Mouse (Mus musculus): ENCODE data around the gene Arhgef11.
A peak's percentile ranks its signal among the peaks of the same experiment; 100 is the strongest.

Arhgef11 gene

DNA sequence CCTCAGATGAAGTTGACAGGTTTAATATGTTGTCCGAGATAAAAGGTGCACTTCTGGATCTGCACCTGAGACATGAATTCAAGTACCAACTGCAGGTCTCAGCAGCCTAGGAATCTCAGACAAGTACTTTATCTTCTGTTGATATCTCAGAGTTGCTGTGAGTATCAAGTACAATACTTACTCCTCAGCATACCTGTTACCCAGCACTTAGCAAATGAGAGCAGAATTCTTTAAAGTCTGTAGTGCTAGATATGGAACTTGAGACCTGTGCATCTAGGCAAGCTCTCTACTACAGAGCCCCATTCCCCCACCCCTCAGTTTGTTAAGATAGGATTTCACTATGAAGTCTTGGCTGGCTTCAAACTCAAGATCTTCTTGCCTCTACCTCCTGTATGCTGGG lies 43.9 kb downstream of the Arhgef11 start:
- DNase-seq (ENCODE audit: low read depth in 1 of 2, low spot score in 2 of 2), result no peak

DNA sequence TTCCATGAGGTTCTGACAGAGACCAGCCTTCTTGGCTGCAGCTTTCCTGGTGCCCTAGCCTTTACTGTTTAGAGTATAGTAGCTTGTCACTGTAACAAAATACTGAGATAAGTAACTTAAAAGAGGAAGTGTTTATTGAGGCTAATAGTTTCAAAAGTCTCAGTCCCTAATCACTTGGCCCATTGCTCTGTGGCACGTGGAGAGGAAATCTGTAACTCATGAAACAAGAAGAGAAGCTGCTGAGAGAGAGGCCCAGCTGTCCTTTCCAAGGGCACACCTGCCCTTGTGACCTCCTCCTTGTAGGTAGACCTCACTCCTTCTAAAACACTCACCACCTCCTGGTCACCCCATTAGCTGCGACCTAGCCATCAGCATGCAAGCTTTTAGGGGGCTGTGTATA lies 101.2 kb downstream of the Arhgef11 start:
- DNase-seq (ENCODE audit: low read depth in 1 of 2, low spot score in 2 of 2), result no peak

DNA sequence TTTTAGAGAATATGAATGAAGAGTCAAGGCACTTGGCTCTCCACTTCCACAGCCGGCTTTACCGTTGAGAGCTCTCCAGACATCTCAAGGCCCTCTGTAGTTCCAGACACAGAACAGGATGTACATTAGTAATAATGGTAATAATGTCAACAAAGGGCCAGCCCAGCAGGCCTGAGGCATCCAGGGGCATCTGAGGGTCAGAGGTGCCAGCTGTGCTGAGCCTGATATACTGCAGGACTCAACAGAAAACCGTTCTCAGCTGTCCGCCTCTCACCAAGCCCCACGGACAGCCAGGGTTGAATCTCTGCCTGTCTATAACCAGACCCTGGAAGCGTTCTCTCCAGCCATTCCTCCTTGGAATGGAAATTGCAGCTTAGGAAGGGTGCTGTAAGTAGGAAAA lies 107.2 kb downstream of the Arhgef11 start:
- no peak for DNase-seq (ENCODE audit: low read depth in 1 of 2, low spot score in 2 of 2)

DNA sequence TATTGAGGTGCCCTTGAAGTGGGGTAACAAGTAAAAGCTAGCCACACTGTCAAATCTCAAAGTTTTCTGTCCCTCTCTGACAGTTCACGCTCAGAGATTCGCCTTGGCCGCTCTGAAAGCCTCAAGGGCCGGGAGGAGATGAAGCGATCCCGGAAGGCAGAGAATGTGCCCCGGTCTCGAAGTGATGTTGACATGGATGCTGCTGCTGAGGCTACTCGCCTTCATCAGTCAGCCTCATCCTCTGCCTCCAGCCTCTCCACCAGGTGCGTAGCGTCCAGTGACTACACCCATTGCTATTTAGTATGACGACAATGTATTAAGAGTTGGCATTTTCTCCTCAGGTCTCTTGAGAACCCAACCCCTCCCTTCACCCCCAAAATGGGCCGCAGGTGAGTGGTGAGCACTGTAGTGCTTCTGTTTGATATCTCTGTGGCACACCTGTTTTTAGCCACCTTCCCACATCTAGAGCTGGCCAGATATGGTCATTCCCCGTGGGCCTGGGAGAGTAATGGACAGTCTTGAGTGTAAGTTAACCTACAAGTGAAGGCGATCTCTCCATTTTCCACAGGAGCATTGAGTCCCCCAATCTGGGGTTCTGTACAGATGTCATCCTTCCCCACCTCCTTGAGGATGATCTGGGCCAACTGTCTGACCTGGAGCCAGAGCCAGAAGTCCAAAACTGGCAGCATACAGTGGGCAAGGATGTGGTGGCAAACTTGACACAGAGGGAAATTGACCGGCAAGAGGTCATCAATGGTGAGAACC lies 108.2 kb downstream of the Arhgef11 start:
- no peak for DNase-seq (ENCODE audit: low read depth in 1 of 2, low spot score in 2 of 2)

DNA sequence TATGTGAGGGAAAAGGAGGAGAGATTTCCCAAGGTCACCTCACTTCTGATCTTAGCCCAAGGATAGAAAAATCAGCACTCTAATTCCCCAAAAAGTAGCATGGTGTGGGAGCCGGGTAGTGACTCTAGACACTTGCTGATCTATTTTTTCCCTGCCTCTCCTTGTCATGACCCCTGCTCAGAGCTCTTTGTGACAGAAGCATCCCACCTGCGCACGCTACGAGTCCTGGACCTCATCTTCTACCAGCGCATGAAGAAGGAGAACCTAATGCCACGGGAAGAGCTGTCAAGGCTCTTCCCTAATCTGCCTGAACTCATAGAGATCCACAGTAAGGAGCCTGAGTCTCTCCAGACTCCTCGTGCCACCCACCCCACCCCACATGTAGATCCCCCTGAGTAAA lies 108.8 kb downstream of the Arhgef11 start:
- no peak for DNase-seq (ENCODE audit: low read depth in 1 of 2, low spot score in 2 of 2)

DNA sequence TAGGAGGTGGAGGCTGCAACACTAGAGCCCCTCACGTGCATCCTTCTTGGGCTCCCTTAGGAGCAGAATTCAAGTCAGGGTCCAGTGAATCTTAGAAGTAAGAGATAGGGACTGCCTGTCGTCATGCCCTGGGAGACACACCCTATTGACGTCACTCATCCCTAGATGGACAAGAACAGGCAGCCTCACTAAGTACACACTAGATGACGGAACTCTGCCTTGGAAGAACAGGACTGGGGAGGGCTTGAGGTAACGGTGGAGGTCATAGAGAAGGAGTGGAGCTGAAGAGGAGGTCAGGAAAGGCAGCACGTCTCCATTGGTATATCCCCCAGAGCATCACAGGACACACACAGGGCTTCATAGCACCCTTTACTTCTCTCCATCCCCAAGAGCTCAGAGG lies 111.3 kb downstream of the Arhgef11 start:
- no peak for DNase-seq (ENCODE audit: low read depth in 1 of 2, low spot score in 2 of 2)

DNA sequence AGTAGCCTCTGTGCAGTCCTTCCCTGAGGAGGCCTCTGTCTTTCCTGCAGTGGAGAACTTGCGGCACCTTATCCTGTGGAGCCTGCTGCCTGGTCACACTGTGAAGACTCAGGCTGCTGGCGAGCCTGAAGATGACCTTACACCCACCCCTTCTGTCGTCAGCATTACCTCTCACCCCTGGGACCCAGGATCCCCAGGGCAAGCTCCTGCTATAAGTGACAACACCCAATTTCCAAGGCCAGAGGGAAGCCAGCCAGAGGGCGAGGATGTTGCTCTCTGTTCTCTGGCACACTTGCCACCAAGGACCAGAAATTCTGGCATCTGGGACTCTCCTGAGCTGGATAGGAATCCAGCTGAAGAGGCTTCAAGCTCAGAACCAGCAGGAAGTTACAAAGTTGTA lies 115.7 kb downstream of the Arhgef11 start:
- no peak for DNase-seq (ENCODE audit: low read depth in 1 of 2, low spot score in 2 of 2)

DNA sequence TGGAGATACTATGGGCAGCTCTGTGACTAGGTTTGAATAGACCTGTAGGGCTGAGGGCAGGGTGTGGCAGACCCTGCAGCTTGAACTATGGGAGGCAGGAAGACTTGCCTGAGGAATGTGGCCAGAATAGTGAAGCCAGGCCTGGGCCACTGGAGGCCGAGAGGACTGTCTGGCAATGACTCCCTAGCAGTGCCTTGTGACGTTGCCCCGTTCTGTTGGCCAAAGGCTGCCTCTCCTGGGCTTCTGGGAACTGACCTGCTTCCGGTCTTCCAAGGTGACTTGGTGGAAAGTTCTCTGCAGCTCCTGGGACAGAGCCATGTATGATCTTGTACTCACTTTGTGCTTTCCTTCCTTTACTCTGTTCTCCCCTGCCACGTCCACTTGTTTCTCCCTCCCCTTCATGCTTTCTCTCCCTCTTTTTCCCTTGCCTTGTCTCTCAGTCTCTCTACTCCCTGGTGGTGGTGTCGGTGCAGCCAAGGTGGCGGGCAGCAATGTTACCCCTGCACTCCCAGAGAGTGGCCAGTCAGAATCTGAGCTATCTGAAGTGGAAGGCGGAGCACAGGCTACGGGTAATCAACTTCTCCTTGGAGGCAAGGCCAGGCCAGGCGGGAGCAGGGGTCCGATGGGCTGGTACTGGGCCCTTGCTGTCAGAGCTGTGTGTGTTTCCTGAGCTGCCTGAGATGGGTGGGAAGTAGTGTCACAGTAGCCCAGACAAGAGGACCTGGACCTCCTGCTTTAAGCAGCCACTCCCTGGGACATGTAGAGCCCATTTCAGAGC lies 116.8 kb downstream of the Arhgef11 start:
- DNase-seq (ENCODE audit: low read depth in 1 of 2, low spot score in 2 of 2), result no peak

DNA sequence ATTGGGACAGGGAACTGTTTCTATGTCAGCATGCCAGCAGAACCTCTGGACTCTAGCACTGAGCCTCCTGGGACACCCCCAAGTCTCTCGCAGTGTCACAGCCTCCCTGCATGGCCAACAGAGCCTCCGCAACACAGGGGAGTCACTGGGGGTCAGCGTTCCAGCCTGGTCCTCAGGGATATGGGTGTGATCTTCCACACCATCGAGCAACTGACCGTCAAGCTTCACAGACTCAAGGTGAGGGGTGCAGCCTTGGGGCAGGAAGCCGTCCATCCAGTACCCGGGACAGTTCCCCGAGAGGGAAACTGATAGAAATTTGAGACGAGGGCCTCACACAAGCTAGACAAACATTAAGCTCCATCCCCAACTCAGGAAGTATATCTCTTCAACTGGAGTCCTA lies 118.0 kb downstream of the Arhgef11 start:
- DNase-seq (ENCODE audit: low read depth in 1 of 2, low spot score in 2 of 2), result no peak

DNA sequence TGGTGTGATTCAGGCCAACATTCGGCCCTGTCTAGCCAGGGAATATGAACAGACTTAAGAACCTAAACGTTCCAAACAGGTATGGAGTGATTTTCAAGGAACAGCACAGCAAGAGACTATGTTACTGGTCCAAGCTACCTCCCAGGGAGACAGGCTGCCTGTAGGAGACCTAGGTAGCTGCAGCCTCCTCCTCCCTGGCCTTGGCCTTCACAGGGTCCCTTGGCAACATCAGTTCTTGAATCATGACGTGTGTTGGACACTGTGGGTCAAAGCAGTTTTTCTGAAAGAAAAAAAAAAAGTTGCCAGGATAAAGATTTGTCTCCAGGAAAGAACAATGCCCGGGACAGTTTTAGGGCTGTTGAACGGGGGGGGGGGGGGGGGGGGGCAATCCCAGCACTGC lies 121.5 kb downstream of the Arhgef11 start:
- no peak for DNase-seq (ENCODE audit: low read depth in 1 of 2, low spot score in 2 of 2)

DNA sequence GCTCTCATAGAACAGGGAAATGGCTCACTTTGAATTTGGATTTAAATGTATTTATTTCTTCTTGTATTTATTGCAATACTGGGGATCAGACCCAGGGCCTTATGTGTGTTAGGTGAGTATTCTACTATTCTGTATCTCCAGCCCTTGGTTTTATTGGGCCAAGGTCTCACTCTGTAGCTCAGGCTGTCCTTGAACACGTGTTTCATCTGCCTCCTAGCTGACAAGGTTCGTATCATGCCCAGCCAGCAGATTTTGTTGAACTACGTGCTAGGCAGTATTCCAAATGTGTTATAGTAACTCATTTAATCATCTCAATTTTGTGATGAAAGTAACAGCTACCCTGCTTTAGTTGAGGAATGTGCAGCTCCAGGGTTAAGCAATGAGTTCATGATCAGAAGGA lies 124.7 kb downstream of the Arhgef11 start:
- DNase-seq (ENCODE audit: low read depth in 1 of 2, low spot score in 2 of 2), result no peak

DNA sequence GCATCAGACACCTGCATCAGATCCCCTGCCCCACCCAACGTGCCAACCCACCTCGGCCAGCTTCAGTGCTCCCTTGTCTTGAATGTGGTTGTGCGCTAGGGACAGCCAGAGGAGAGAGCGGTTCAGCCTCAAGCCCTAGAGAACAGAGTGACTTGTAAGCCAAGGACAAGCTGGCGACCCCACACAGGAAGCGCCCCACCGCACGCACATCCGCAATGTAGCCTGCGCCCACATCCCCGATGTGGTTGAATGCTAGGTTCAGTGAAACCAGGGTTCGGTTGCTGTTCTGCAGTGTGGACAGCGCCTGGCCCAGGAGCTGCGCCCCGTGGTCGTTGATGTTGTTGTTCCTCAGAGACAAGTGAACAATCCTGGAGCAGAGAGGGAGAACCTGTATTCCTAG lies 125.4 kb downstream of the Arhgef11 start:
- DNase-seq (ENCODE audit: low read depth in 1 of 2, low spot score in 2 of 2), result no peak

DNA sequence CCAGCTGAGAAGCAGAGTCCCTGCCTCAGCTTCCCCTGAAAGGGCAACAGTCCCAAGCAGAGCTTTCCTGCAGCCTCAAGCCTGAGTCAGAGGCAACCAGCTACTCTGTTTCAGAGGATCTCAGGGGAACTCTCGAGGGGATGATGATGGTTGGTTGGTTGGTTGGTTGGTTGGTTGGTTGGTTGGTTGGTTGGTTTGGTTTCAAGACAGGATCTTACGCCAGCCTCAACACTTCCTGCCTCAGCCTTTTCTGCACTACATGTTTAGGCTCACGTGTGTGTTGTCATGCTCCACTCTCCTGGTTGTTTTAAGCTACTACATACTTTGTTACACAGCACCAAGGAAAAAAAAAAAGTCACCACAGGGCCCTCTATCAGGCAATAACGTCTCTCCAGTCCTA lies 126.6 kb downstream of the Arhgef11 start:
- no peak for DNase-seq (ENCODE audit: low read depth in 1 of 2, low spot score in 2 of 2)

DNA sequence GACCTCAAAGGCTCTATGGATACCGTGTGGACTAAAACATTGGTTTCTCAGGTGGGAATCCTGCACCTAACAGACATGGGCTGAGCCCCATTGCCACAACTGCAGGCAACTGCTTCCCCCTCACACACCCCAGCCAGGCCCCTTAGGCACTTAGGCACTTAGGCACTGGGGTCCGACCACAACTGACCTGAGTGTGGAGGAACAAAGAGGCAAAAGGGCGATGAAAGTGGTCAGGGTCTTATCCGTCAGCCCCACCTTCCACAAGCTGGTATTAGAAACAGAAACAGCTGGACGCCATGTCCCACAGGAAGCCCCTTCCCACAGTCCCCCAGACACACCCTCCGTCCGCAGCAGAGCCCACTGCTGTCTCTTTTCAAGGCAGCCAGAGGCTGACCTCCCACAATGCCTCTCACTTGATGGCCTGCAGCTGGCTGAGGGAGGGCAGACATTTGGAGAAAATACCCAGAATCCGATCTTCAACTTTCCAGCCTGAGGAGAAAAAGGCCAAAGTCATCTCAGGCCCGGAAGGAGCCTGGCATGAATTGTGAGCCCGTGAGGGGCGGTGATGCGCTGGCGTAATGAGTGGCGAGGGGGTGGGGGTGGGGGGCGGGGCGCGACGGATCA lies 127.8 kb downstream of the Arhgef11 start:
- DNase-seq (ENCODE audit: low read depth in 1 of 2, low spot score in 2 of 2), result no peak

DNA sequence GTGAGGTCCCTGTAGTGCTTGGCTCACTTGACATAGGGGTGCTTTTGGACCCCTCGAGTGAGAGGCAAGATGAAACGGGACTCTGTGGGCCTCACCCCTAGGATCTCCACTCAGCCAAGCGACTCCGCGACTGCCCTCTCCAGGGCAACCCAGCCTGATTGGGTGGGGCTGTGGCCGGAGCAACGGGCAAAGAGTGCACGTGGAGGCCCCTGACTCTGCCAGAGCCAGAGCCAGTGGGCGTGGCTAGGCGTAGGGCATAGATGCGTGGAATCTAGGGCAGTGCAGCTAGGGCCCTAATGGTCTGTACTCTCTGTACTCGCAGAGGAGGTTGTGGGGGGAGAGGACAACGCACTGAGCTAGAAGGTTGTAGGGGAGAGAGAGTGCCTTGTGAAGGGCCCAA lies 131.1 kb downstream of the Arhgef11 start, which contains the start of gene Lrrc71:
Gene Lrrc71, minus strand, starts transcription at position 195 of the 400 bp plus-strand sequence.
- DNase-seq (ENCODE audit: low read depth in 1 of 2, low spot score in 2 of 2), result no peak

DNA sequence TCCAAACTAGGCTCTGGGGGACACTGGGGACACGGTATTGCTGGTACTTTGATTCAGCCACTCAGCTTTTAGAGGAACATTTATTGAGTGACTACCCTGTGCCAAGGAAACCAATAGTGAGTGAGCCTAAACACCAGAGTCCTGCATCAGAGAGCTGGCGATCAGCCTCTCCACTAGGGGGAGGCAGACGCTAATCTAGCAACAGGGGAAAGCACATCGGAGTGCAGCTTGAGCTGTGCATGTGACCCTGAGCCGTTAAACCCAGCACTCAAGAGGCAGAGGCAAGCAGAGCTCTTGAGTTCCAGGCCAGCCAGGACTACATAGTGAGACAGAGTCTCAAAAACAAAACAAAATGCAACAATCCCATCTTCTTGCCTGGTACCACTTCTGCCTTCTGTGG lies 131.7 kb downstream of the Arhgef11 start:
- DNase-seq (ENCODE audit: low read depth in 1 of 2, low spot score in 2 of 2), result no peak

DNA sequence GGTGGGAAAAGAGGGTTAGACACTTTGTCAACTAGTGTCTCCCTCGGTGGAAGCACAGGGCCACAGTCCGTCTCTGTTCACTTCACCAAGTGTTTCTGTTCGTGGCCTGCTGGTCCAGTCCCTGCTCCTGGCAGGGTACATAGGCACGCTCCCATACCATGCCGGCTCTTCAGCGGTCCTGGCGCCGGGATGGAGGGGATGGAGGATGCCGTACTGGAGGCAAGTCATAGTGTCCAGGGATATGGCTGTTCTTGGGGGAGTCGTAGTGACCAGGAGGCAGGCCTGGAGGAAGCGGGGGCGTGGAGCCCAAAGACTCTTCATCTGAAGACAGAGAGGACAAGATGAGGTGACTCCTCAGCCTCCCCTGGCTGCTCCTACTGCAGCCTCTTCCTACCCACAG lies 132.6 kb downstream of the Arhgef11 start:
- no peak for DNase-seq (ENCODE audit: low read depth in 1 of 2, low spot score in 2 of 2)

DNA sequence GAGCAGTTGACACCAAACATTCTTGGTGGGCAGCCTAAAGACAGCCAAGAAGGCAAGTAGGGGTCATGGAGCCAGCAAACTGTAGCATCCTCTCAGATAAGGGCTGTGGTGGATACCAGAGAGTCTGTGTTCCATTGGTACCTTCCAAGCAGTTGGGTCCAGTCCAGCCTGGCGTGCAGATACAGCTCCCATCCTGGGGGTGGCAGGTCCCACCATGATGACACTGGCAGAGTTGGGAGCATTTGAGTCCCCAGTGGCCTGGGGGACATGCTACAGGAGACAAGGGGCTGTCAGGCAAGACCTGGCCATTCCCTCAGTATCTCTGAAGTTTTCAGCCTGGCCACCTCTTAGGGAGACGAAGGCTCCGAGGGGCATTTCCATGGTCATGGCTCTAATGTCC lies 135.2 kb downstream of the Arhgef11 start:
- no peak for DNase-seq (ENCODE audit: low read depth in 1 of 2, low spot score in 2 of 2)

DNA sequence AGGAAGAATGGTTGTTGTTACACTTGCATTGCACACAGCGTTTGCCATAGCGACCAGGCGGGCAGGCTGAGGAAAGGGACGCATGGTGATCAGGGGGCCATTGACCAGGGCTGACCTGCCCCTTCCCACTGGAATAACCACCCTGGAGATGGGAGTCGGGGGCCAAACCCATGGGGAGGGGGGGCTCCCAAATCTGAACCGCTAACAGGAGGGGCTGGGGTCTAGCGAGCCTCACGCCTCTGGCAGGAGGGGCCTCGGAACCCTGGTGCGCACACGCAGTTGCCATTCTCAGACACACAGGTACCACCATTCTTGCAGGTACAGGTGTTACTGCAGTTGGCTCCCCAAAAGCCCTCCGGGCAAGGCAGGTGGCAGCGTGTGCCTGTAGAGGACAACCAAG lies 136.5 kb downstream of the Arhgef11 start:
- no peak for DNase-seq (ENCODE audit: low read depth in 1 of 2, low spot score in 2 of 2)

DNA sequence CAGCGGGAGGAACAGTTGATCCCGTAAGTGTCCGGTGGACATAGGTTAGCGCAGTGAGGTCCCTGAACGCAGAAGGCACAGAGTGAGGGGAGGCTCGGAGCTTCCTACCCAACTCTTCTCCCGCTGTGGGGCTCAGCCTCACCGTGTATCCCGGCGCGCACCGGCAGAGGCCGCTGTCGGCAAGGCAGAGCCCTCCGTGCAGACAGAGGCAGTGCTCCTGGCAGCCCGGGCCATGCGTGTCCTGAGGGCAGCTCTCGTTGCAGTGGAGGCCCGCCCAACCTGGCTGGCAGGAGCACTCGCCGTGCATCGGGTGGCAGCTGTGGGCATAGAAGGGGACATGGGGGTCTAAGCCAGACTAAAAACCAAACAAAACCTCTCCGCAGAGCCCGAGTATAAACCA lies 138.6 kb downstream of the Arhgef11 start:
- DNase-seq (ENCODE audit: low read depth in 1 of 2, low spot score in 2 of 2), result peak; percentile 13 to 47

DNA sequence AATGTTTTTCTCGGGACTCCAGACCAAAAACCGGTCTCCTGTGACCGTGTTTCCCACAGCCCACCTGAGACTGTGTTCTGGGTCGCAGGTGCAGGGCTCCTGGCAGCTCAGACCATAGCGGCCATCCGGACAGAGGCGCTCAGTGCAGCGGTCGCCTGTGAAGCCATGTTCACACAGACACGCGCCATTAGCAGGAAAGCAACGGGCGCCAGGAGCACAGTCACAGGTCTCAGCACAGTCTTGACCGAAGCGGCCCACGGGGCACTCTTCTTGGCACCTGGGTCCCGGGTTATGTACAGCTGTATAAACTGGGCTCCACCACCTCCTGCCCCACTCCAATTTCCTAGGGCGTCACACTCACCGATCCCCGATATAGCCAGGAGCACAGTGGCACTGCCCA lies 139.1 kb downstream of the Arhgef11 start:
- DNase-seq (ENCODE audit: low read depth in 1 of 2, low spot score in 2 of 2), result no peak

DNA sequence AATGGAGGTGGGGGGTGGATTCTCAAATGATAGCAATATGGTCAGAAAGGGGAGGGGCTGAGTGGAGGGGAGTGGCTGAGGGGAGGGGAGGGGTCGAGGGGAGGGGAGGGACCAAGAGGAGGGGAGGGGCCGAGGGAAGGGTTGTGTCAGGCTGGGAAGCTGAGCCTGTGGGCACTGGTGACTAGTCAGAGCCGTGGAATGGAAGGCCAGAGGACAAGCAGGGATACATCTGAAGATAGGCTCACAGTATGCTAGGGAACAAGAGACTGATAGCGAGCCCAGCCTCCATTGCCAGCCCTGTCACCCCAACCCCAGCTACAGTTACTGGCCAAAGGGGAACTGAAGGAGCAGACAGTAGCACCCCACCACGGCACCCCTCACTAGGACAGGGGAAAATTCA lies 141.3 kb downstream of the Arhgef11 start:
- no peak for DNase-seq (ENCODE audit: low read depth in 1 of 2, low spot score in 2 of 2)
